Mouse (Mus musculus) heart, postnatal 36 days (tissue): ENCODE measurements around the gene Trpm6. TPM values are rescaled to one million over a fixed set of nuclear protein-coding genes. Genes with fewer than 3 reads are reported as not detected.

Experiments used
- DNase-seq, 2 experiments: peaks; one replicate each; pipeline ENCODE4 v3.0.0; 2021 to 2022
- intact Hi-C: fragments of 180-260 bp; cut with DNase I; formaldehyde crosslinking; loops from one replicate; pipeline ENCODE4 v1.15.1; 2025
- total RNA-seq, 2 experiments: library from RNA; stranded (reverse); gene quantifications; 2 replicates each; pipeline ENCODE4 v1.2.3; 2021

Trpm6 gene
- total RNA-seq, 2 experiments from 2014 or later = 0.11 TPM

DNA sequence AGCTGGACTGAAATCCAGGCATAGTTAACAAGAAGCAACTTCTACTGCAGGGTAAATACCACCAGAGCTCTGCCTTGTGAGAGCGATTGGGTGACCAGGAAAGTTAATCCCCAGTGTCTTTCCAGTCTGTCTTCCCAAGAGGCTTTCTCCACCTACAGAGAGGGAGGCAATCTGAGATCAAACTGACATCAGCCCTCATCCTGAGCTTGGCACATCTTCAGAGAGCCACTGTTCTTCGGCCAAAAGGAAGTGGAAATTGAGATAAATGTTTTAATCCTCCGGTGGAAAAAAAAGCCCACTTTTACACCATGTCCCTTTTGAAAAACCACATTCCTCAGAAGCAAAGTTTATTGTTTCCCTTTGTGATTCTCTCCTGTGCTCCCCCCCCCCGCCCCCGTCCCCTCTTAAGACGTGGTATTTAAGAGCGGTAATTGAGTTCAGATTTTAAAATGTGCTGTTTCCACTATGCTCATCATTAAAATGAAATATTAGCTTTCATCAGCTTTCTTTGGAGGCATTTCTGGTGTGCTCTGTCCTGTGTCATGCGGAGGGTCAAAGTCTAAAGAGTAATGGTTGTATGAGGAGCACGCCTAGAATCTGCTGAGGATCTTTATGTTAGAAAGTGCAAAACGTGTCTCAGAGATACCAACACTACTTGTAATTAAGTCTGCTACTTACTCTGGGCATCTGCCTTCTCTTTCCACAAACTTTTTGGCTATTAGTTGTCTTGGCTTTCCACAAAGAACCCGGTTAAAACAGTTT, 138.0 kb downstream of the Trpm6 start:
- DNase-seq = no peak
- intact Hi-C loops = no loop called here

DNA sequence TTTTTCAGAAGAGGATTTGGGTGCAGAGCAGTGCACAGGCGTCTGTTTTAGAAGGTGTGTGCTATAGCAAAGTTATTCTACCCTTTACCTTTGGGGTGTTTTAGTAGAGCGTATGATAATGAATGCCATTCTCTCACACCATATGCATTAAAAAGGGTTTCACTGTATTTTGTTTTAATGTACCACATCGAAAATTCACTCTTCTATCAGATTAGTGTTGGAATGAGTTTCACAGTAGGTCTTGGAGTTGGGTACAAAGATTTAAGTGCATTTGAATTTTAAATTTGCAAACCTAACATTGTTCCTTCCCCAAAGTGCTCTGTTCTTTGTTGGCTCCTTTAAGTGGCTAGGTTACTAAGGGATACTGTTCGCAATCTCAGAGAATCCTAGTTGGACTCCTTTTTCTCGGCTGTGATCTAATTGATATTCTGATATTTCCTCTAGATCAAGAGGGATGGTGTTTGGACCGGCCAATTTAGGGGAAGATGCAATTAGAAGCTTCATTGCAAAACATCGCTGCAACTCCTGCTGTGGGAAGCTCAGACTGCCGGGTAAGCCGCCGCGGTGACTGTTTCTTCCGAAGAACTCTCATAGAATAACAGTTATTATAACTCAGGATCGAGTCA, 138.8 kb downstream of the Trpm6 start:
- DNase-seq = no peak
- intact Hi-C loops = no loop called here

DNA sequence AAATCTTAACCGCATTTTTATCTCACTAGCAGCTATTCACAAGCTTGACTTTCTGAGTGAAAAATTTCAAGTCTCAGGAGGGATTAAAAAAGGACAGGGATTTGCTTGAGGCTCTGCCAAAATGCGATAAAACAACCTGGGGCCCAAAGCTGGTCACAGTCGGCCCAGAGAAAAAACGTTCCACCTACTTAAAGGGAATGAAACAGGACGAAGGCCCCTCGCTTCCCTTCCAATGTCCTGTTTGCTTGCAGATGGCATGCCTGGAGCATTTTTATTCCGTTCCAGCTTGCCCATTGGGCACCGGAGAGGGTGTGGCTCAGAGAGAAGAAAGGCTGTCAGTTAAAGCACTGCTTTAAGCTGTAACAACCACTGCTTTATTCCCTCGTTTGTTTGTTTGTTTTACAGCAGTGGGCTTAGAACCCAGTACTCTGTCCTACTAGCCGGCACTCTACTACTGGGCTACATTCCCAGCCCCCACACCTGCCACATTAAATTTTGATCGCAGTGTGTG, 139.4 kb downstream of the Trpm6 start:
- intact Hi-C loops = no loop called here
- DNase-seq = no peak

- DNase-seq = no peak
- intact Hi-C loops = no loop called here
These were observed 139.8 kb downstream of the Trpm6 start for GRCm38 (mm10) chr19:18889632-18890031.

DNA sequence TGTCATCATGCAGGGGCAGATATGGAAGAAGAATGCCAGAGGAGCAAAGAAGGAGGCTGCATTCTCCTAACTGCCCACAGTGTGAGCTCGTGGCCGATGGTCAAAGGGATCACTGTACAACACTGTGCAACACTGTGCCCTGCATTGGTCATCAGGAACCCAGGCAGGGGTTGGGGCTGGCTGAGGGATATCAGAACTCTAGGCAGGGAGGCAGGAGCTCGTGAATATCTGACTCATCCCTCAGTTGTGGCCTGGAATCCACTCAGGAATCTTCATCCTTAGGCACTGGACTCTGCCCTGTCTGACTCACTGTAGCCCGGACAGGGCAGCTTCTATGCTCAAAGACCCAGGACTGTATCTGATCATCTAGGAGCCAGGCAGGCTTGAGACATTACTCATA, 140.4 kb downstream of the Trpm6 start:
- intact Hi-C loops = no loop called here

DNA sequence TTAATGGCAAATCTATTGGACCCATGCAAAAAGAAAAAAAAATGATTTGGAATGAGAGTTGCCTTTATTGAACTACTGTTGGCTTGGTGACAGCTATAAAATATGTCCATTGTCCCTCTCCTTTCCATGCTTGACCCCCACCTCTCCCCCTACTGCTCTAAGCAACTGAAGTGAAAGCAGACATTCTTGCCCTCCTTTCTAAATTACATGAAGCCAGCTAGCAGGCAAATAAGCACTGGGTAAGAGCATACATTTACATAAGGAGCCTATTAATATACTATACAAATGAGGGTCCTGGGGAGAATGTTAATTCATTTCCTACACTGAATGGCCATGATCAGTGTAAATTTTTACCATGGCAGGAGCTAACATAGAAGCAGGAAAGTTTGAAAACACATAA, 148.5 kb downstream of the Trpm6 start:
- no peak for DNase-seq
- intact Hi-C loops = no loop called here

More for the DNA sequence above, 140.4 kb downstream of the Trpm6 start:
- no peak for DNase-seq

DNA sequence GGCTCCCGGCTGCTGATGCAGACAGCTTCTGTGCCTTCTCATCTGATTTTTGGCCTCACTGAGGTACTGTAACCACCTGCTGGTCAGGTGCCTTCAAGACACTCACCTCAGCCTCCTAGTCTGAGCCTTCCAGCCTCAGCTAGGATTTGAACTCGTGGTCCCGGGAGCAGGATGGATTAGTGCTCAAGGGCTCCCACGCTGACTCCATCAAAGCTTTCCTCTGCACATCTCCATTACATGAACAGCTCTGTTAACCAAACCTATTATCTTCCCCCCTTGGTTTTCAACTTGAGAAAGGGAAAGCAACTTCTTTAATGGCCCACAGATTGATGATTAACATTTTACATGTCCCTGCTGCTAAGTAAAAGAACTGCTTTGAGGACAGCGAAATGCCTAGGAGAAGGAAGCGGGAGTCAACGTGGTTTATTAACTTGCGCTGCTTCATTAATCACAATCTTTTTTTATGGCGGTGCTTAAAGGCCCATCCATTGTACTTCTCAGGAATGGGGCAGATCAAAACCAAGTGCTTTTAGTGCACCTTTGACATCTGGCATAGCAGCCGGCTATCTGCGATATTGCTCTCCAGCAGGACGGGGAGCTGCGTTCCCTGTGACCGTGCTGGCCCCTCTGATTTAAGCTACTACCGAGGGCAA, 152.4 kb downstream of the Trpm6 start:
- no peak for DNase-seq
- intact Hi-C loops = no loop called here

DNA sequence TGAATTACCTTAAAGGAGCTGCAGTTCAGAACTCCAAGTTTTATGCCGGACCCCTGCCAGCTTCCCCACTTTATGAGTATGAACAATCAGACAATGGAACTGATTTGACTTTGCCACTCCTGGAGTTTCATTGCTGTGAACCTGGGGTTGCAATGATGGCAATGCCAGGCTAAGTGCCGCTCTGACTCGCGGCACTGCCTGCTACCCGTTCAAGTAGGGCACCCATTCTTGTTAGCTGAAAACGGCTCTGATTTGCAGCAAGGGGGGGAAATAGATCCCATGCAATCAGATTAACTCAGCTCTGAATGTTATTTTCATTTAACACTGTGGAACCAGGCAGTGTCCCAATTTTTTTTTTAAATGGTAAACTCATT, 152.9 kb downstream of the Trpm6 start:
- intact Hi-C loops = no loop called here
- no peak for DNase-seq

DNA sequence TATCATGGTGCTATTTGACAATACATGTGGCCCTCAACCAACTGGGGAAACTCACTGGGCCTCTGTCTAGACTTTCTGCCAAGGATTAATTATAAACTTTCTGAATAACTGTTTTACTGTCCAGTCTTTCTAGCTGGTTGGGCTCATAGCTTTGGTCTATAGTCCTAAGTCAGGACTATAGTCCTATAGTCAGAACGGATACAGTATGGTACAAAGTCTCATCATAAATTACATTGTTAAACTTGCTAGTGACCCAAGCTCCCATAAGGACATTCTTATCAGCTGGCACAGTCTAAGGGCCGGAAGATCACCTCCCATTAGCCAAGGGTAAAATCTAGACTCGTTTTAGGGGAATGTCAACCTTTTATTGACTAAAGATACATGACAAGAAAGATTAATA, 155.7 kb downstream of the Trpm6 start:
- intact Hi-C loops = no loop called here
- no peak for DNase-seq

DNA sequence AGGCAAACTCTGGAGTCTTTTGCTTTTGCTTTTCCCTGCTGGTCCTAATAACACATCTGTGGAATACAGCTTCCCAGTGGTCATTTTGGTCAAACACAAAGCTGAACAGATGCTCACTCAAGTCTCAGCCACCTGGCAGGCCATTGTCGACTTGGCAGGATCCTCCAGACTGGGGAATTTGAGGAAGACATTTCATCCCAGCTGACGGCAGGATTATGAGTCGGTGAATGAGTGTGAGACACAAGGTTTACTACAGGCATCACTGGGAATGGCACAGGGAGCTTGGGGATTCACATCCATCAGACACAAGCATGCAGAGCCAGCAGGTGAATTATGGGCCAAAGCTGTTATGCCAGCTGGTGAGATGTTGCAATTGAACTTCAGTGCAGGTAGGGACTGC, 159.9 kb downstream of the Trpm6 start:
- intact Hi-C loops = no loop called here
- DNase-seq = no peak

GRCm38 (mm10) chr19:18911755-18912340, 162.1 kb downstream of the Trpm6 start:
- intact Hi-C loops = no loop called here
- no peak for DNase-seq

- intact Hi-C loops = no loop called here
- no peak for DNase-seq
These were observed 191.6 kb downstream of the Trpm6 start for GRCm38 (mm10) chr19:18941391-18941790.

Other genes with a start within 250 kb of the Trpm6 start
- gene Ostf1, start 118.2 kb upstream of the Trpm6 start, total RNA-seq = 10 to 100 TPM; 37.8 to 42.5 TPM
- 1 to 10 TPM; 2.6 to 3.0 TPM for gene Nmrk1, start 118.0 kb upstream of the Trpm6 start, total RNA-seq
- 10 to 100 TPM; 32.2 to 35.5 TPM for gene Carnmt1, start 79.2 kb upstream of the Trpm6 start, total RNA-seq
- gene D030056L22Rik, start 36.8 kb upstream of the Trpm6 start, total RNA-seq = 10 to 100 TPM in 1 of 2 experiments, 1 to 10 TPM in 1; 8.6 to 11.1 TPM